Mouse (Mus musculus) myocyte (in vitro differentiated cells): Measurements from ENCODE around the gene Btn1a1.

Experiments
- CEBPB ChIP-seq: IDR thresholded peaks from 2 replicates; pipeline ENCODE4 v1.6.1; 2011; ENCODE audit warnings: mild to moderate bottlenecking, moderate library complexity; ENCODE audit not compliant: poor library complexity, insufficient read depth, severe bottlenecking
- E2F4 ChIP-seq: IDR thresholded peaks from one replicate; pipeline ENCODE4 v1.6.1; 2011; ENCODE audit warnings: mild to moderate bottlenecking, control low read depth, moderate library complexity; ENCODE audit not compliant: insufficient read depth
- MAX ChIP-seq: IDR thresholded peaks from one replicate; pipeline ENCODE4 v1.6.1; 2011; ENCODE audit warnings: low read depth, mild to moderate bottlenecking, control low read depth
- MYOD1 ChIP-seq, 3 experiments: IDR thresholded peaks; one replicate each; pipeline ENCODE4 v1.6.1; 2011; ENCODE audit warnings: control low read depth in 2 of 3, low read depth in 2 of 3, mild to moderate bottlenecking in 2 of 3, moderate library complexity in 1 of 3; ENCODE audit not compliant: insufficient read length in 2 of 3, control insufficient read depth in 1 of 3
- POLR2A ChIP-seq: IDR thresholded peaks from one replicate; pipeline ENCODE4 v1.6.1; 2011; ENCODE audit warnings: low read depth, mild to moderate bottlenecking, control low read depth, moderate library complexity; ENCODE audit not compliant: insufficient read length
- POLR2AphosphoS2 ChIP-seq: IDR thresholded peaks from one replicate; pipeline ENCODE4 v1.6.1; 2011; ENCODE audit warnings: low read depth, control low read depth; ENCODE audit not compliant: insufficient read length
- REST ChIP-seq: IDR thresholded peaks from one replicate; pipeline ENCODE4 v1.6.1; 2011; ENCODE audit warnings: mild to moderate bottlenecking, control low read depth, moderate library complexity; ENCODE audit not compliant: insufficient read depth, insufficient read length
- SRF ChIP-seq: IDR thresholded peaks from one replicate; pipeline ENCODE4 v1.6.1; 2011; ENCODE audit warnings: low read depth; ENCODE audit not compliant: control insufficient read depth, insufficient read length
- TCF3 ChIP-seq: IDR thresholded peaks from one replicate; pipeline ENCODE4 v1.6.1; 2011; ENCODE audit warnings: low read depth, control low read depth; ENCODE audit not compliant: insufficient read length
- USF1 ChIP-seq: IDR thresholded peaks from one replicate; pipeline ENCODE4 v1.6.1; 2011; ENCODE audit warnings: low read depth, mild to moderate bottlenecking, control low read depth, moderate library complexity

- TF ChIP-seq USF1, result no peak
- TF ChIP-seq POLR2A, result no peak
- TF ChIP-seq POLR2AphosphoS2, result no peak
- TF ChIP-seq CEBPB, result no peak
- no peak for TF ChIP-seq MYOD1 (IDR thresholded peaks at IDR 0.05; ENCODE audit: control insufficient read depth in 1 of 3, insufficient read length in 2 of 3, low read depth in 2 of 3)
- TF ChIP-seq REST, result no peak
- no peak for TF ChIP-seq MAX
- no peak for TF ChIP-seq SRF
- TF ChIP-seq TCF3, result no peak
- TF ChIP-seq E2F4, result no peak
Observed at GRCm38 (mm10) chr13:23427401-23427910, 38.2 kb downstream of the Btn1a1 start.
